Mouse (Mus musculus): ENCODE data around the gene Drc3.
A peak's percentile ranks its signal among the peaks of the same experiment; 100 is the strongest.
"Not testable (repeated sequence)": the region's sequence is repeated elsewhere in the genome, so short reads cannot be mapped to it uniquely, and the experiment has no call there.

Gene Drc3

DNA sequence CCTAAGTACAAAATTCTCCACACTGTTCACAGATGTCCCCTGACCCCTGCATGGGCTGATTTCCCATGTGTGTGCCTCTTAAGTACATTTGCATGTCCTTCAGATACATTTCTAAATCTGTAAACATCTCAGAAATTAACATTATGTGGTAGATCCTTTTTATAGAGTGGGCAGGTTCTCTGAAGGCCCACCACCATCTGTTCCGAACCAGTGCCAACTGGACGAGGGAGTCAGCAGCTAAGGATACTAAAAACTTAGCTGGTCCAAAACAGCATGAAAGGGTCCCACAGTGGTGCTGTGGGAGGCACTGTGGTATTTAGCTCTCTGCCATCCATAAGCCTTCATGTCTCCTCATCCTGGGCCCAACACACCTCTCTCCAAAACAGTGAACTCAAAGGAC is 44.0 kb downstream of the Drc3 start:
- DNase-seq (ENCODE audit: low spot score) = no peak

DNA sequence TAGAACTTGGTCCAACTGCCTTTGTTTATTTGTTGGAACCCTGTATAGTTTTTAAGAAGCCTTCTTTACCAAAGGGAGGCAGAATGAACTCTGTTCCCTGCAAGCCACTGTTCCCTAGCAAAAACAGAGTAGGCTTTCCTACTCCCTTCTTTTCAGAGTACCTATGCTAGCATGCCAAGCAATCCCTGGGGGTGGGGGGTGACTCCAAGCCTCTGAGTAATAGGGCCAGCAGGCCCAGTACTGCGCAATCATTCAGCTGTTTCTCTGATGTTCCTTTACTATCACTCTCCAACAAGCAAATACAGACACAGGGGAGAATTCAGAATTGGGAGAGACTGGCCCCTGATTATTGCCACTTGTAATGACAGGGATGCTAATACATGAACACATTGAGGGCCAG is 53.5 kb downstream of the Drc3 start:
- no peak for DNase-seq (ENCODE audit: low spot score)

DNA sequence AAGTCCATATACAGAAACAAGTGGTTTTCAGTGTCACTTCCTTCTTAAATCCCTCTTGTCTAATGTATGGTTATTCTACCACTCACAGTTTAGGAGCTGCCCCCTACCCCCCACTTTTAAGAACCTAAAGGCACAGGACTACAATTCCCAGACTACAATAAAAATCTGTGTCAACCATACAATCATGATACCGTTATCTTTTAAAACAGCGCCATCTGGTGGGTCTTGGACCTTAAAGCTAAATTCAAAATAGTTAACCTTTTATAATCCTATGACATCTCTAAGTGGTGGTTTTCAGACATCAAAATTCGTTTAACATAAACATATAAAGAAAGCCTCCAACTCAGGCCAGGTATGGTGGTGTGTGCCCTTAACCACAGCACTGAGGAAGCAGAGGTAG is 59.0 kb downstream of the Drc3 start:
- DNase-seq (ENCODE audit: low spot score) = no peak

DNA sequence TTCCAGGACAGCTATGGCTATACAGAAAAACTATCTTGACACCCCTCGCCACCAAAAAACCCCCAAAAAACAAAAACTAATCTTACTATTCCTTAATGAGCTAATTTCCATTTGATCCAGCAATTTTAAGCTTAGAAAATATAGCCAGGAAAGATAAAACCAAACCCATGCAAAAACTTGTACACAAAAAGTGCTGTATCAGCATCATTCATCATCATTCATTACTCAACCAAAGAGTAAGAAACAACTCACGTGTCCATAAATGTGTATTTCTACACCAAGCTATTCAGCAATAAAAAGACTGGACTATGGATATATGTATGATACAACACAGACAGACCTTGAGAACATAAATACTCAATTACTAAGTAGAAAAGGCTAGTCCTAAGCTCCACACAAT is 59.8 kb downstream of the Drc3 start:
- no peak for DNase-seq (ENCODE audit: low spot score)

DNA sequence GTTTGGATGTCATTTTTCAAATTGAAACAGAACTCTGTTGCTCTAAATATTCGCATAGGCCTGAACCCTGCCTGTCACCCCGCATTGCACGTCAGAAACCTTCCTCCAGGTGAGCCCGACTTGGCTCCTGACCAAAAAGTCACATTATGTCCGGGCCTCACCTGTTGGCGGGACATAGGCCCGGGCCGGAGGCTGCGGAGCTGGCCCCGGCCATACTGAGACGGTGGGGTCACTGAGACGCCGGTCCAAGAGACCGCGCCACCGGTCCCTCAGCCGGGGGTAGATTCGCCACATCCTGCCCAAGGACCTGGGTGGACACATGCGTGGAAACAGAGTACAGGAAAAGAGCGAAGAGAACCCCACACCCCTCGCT is 63.4 kb downstream of the Drc3 start:
- no peak for DNase-seq (ENCODE audit: low spot score)

DNA sequence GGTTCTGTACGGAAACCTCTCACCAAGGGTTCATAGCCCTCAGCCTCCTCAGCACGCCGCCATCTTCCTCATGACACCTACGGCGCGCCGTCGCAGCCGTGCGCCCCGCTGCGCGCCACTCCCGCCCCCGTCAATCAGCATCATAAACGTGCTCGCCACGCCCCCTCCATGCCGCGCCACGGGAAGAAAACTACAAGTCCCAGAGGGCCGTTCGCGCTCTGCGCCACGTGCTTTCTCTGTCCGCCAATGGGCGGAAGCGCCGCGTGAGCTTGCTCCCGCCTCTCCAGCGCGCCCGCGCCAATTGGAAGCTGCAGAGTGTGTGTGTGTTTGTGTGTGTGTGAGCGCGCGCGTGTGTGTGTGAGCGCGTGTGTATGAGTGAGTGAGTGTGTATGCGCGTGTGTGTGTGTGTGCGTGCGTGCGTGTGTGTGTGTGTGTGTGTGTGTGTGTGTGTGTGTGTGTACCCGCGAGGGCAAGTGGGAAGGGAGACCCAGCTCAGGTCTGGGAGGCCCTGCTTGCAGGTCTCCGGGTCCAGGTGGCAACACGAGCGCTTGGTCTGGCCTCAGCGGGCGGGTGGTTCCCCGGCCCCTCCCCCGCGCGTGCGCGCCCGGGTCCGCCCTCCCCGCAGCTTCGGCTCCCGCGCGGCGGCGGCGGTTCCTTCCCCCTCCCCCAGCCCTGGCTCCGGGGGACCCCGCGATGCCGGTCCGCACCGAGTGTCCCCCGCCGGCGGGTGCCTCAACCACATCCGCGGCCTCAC is 64.0 kb downstream of the Drc3 start, which contains the start of gene Gid4:
TSS of gene Gid4 (plus strand) at position 183 of the 754 bp plus-strand sequence.
- DNase-seq (ENCODE audit: low spot score) = peak; percentile 99

DNA sequence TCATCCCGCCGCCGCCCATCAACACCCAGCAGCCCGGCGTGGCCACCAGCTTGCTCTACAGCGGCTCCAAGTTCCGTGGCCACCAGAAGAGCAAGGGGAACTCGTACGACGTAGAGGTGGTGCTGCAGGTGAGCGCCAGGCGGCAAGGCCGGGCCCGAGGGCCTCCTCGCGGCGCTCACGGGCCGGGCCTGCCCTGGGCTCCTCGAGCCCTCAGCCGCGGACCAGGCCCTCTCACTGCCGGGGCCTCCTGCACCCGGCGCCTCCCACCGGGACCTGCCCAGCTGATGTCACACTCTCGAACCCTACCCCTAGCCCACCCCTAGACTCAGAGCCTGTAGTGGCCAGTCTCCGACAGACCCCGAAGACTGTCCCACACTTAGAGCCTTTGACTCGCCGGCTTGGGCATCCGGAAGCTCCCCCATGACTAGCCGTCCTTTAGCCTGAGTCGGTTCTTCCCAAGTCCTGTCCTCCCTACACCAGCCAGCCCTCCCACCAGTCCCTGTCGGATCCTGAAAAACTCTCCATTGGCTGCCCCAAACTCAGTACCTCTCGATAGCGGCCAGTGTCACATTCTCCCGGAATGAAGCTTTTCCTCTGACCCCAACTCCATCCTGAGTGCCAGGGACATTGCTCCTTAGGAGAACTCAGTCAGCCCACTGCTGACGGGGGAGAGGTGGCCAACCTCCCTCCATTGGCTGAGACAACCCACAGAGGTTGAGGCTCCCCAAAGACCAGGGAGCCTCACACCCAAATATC is 64.8 kb downstream of the Drc3 start, which contains the start of gene Atpaf2:
TSS of gene Atpaf2 (minus strand) at position 741 of the 756 bp plus-strand sequence.
- DNase-seq (ENCODE audit: low spot score) = no peak

DNA sequence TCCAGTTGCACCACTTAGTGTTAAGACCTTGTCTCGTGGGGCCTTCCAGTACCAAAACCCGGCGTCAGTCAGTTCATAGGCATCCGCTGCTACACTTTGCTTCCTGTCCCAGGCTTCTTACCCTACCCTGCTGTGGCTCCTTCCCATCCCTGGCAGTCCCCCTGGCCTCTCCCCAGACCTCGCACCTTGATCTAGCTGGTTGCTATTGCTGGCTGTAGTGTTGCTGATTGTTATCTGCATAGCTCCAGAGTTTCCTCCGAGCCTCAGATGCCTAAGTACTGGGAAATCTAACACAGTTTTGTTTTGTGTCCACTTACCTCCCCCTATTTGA is 65.3 kb downstream of the Drc3 start:
- DNase-seq (ENCODE audit: low spot score) = peak; percentile 24

DNA sequence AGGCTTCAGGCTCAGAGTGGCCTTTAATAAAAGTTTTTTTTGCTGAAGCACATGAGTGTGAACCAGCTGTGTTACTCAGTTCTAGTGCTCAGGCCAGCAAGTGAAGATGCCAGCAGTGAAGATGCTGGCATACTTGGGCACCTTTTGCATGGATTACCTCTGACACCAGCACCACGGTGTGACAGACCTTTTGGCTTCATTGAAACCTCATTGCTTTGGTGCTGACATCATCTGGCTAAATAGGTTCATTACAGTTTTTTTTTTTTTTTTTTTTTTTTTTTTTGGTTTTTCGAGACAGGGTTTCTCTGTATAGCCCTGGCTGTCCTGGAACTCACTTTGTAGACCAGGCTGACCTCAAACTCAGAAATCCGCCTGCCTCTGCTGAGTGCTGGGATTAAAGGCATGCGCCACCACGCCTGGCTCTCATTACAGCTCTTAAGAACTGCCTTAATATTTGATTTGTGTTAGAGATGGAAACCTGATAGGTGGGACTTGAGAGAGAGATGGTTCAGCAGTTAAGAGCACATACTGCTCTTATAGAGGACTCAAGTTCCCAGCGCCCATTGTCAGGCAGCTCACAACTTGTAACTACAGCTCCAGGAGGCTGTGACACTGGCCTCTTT is 69.0 kb downstream of the Drc3 start:
- no peak for DNase-seq (ENCODE audit: low spot score)

DNA sequence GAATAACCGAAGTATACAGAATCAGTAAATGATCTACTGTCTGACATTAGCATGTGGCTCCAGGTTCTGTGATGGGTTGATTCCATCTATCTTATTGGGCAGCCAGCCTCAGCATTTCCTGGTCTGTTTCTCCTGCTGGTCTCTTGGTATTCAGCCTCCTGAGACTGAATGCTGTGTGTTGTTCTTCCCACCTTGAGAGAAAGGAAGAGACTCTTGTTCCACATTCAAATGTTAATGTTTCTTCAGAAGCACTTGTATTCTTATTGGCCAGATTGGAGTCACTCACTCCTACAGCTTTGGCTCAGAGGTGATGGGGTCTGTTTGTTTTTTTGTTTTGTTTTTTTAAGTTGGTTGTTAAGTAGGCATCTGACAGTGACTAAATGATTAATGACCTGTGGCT is 69.9 kb downstream of the Drc3 start:
- DNase-seq (ENCODE audit: low spot score) = no peak

DNA sequence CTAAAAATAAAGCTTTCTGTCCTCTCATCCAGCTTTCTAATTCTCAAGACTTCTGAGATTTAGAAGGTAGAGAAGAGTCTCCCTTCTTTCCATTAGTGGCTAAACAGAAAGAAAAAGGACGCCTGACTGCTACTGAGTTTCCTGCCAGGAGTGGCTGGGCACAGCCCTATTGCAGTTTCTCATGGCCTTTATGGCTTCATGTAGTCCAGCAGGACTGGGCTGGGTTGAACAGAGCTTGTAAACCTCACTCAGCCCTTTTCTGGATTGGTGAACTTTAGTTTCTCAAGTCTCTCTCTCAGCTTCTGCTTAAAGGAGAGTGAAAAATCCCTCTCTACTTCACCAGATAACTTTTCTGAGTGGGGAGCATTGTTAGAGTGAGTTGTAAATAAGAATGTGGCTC is 73.3 kb downstream of the Drc3 start:
- no peak for DNase-seq (ENCODE audit: low spot score)

DNA sequence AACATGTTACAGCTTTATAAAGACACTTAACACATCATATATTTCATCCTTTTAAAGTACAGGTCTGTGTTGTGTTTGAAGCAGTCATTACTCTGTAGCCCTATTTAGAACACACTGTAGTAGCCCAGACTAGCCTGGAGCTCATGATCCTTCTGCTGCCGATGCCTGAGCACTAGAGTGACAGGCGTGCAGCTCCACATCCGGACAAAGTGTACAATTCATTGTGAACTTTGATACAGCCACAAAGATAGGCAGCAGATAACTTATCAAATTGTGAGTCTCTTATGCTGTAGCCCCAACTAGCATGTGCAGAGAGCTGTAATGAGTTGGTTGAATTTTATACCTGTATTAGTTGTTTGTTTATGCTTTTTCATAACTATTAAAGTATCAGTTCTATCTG is 74.5 kb downstream of the Drc3 start:
- DNase-seq (ENCODE audit: low spot score) = no peak

DNA sequence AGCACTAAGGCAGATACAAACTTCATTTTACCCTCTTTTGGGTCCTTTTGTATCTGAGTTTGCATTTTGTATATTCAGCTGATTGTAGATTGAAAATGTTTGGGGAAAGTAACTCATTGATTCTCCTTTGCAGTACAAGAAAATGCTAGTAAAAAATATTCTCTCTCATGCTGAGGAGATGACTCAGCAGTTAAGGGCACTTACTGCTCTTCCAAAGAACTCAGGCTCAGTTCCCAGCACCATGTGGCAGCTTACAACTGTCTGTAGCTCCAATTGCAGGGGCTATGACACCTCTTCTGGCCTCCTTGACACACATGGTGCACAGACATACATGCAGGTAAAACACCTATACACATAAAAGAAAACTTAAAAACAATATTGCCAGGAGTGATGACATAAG is 80.4 kb downstream of the Drc3 start:
- DNase-seq (ENCODE audit: low spot score) = no peak

DNA sequence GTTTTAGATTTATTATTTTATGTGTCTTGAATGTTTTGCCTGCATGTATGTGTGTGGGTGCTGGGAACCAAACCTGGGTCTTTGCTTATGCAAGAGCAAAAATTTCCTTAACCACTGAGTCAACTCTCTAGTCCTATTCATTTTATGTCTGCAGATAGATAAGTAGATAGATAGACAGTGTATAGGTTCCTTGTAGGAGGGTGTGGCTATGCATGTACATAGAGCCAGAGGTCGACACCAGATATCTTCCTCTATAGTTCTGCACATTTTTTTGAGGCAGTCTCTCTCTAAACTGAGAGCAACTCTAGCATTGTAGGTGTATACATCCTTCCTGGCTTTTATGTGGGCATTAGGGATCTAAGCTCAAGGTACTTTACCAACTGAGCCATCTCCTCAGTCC is 82.0 kb downstream of the Drc3 start:
- DNase-seq (ENCODE audit: low spot score) = no peak

DNA sequence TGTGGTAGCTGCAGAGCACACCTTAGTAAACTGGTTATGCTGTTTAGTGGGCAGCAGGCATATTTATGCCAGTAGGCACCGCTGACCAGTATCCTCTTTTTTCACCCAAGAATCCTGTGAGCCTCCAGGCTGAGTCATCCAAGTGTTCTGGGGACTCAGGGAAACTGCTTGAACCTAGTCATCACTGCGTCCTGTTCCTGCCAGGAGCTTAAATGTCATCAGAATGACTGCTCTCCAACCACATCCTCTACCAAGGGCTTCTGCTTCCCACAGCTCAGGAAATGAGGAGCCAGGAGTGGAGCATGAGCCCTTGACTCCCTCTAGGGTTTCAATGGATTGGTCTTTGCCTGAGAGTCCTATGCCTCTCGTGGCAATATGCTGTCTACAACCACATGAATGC is 83.5 kb downstream of the Drc3 start:
- DNase-seq (ENCODE audit: low spot score) = no peak

DNA sequence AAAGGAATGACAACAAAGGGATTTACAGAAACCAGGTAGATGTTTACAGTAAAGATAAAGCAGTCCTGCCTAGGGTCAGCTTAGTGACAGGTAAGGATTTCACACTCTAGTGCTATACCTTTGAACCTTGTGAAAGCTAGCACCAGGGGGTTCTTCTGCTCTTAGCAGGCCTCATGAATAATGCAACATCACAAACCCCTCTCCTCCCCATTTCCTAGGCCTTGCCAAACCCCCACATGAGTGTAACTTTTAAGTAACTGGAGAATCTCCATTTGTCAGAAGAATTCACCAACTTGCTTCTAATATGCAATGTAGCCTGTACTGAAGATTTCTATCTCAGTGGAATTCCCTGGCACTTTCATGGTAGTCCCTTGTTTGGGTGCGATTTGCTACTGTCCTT is 86.5 kb downstream of the Drc3 start:
- not testable (repeated sequence) for DNase-seq (ENCODE audit: low spot score)

DNA sequence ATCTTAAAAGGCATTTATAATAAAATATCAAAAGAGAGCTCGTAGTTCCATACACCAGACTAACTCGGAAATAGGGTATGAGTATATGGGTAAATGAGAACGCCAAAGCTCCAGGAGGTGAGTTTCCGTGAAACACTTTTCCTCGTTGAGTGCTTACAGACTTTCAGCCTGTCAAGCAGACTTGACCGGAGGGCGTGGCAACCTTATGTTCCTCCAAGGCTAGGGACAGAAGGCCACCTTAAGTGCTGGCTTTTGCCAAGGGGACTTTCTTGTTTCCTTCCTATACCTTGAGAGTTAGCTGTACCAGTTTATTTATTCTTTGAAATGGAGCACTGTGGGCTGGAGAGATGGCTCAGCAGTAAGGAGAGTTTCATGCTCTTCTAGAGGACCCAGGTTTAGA is 87.0 kb downstream of the Drc3 start:
- no peak for DNase-seq (ENCODE audit: low spot score)

DNA sequence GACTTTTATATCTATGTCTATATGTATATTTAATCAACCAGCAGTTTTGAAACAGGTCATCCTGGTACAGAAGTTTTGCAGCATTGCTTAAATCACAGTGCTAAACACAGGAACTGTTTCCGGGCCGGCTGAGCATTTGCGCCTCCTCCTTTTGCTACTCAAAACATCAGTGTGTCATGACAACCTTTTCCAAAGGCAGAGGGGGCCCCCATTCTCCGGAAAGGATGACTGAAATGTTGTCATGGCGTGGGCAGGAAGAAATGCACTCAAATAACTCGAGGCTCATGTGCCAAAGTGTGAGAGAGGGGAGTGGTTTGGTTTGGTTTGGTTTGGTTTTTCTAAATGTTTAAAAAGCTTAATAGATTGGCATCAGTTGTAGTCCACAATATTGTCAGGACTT is 89.8 kb downstream of the Drc3 start:
- DNase-seq (ENCODE audit: low spot score) = no peak

Data from testis, postnatal 14 days (tissue).